Mouse (Mus musculus) ES-E14 (cell line): ENCODE results near the gene Kank1.

Source experiments
- CHD2 ChIP-seq: IDR thresholded peaks from 2 replicates; pipeline ENCODE4 v1.6.1; 2014; ENCODE audit warnings: mild to moderate bottlenecking, low read depth, low read length, inconsistent platforms
- HCFC1 ChIP-seq: IDR thresholded peaks from 2 replicates; pipeline ENCODE4 v1.6.1; 2012; ENCODE audit warnings: low read length, inconsistent platforms, borderline replicate concordance; ENCODE audit not compliant: insufficient read depth
- MAFK ChIP-seq: IDR thresholded peaks from 2 replicates; pipeline ENCODE4 v1.6.1; 2014; ENCODE audit warnings: mild to moderate bottlenecking, low read depth, low read length, inconsistent platforms; ENCODE audit not compliant: insufficient read depth
- ZC3H11A ChIP-seq: IDR thresholded peaks from 2 replicates; pipeline ENCODE4 v1.6.1; 2012; ENCODE audit warnings: low read depth, mild to moderate bottlenecking, inconsistent platforms, low read length, borderline replicate concordance

GRCm38 (mm10) chr19:25187681-25188080, 49.1 kb upstream of the Kank1 start:
- TF ChIP-seq CHD2 (no peak), ZC3H11A (no peak), HCFC1 (no peak), MAFK (no peak)
